Mouse (Mus musculus): Measurements from ENCODE around the gene Mdfic.

- no peak for TF ChIP-seq CHD2 (IDR thresholded peaks at IDR 0.05; ENCODE audit: low read depth, low read length)
- TF ChIP-seq HCFC1 (IDR thresholded peaks at IDR 0.05; ENCODE audit: borderline replicate concordance, insufficient read depth, low read length) = no peak
- TF ChIP-seq ZC3H11A (IDR thresholded peaks at IDR 0.05; ENCODE audit: borderline replicate concordance, low read depth, low read length) = no peak
- no peak for TF ChIP-seq MAFK (IDR thresholded peaks at IDR 0.05; ENCODE audit: insufficient read depth, low read depth, low read length)
- no peak for TF ChIP-seq ZNF384 (IDR thresholded peaks at IDR 0.05; ENCODE audit: low read depth, low read length)
These were observed 74.3 kb downstream of the Mdfic start for GRCm38 (mm10) chr6:15794801-15795200.
